Mouse (Mus musculus): ENCODE measurements at regions not wholly inside any gene's neighbourhood (a gene's known extent, or its start where the extent isn't known, plus 50 kb on each side); places are given as distances from the start of the nearest gene placed in this dataset.

GRCm38 (mm10) chr12:69453544-69453943 is 81.3 kb upstream of the Gm9887 start:
- TF ChIP-seq GATA1 (IDR thresholded peaks at IDR 0.05; ENCODE audit: low read length) (no peak), TAL1 (IDR thresholded peaks at IDR 0.05; ENCODE audit: low read length) (no peak)
